Mouse (Mus musculus) ES-E14 (cell line): ENCODE data around the gene Surf6. TPM values are rescaled to one million over a fixed set of nuclear protein-coding genes. Genes with fewer than 3 reads are reported as not detected.
"Not testable (repeated sequence)": the region's sequence is repeated elsewhere in the genome, so short reads cannot be mapped to it uniquely, and the experiment has no call there.

Experiments used
- DNase-seq: peaks from one replicate; pipeline ENCODE4 v3.0.0-alpha.2; 2013; ENCODE audit warnings: low read depth, low spot score
- H3K27ac ChIP-seq: 2 replicates; pipeline ENCODE4 v1.5.1; 2012; ENCODE audit warnings: low read depth, mild to moderate bottlenecking, low read length, moderate library complexity, mixed read lengths; ENCODE audit not compliant: poor library complexity, insufficient read depth, severe bottlenecking
- H3K36me3 ChIP-seq: 2 replicates; pipeline ENCODE4 v1.6.1; 2012; ENCODE audit warnings: mild to moderate bottlenecking, low read length, moderate library complexity, mixed read lengths; ENCODE audit not compliant: control insufficient read depth, poor library complexity, insufficient read depth, severe bottlenecking
- H3K4me1 ChIP-seq, 2 experiments: fragments of 150-350 bp in 1 of 2; sonication (generic) in 1 of 2; 2 replicates each; pipeline ENCODE4 v1.6.1; 2012; ENCODE audit warnings: low read length in 2 of 2, mild to moderate bottlenecking in 1 of 2, mixed read lengths in 1 of 2; ENCODE audit not compliant: control insufficient read depth in 2 of 2, insufficient read depth in 2 of 2, poor library complexity in 1 of 2
- H3K4me3 ChIP-seq, 2 experiments: fragments of 150-350 bp in 1 of 2; sonication (generic) in 1 of 2; 2 replicates each; pipeline ENCODE4 v1.5.1; 2012; ENCODE audit warnings: low read length in 2 of 2, low read depth in 1 of 2, mild to moderate bottlenecking in 1 of 2, mixed read lengths in 1 of 2; ENCODE audit not compliant: insufficient read depth in 1 of 2, poor library complexity in 1 of 2, severe bottlenecking in 1 of 2
- H3K9ac ChIP-seq: 2 replicates; pipeline ENCODE4 v1.6.1; 2012; ENCODE audit warnings: low read depth, mild to moderate bottlenecking, low read length, mixed read lengths; ENCODE audit not compliant: poor library complexity, insufficient read depth, severe bottlenecking
- H3K9me3 ChIP-seq: fragments of 150-350 bp; sonication (generic); 2 replicates; pipeline ENCODE4 v1.6.1; 2012; ENCODE audit warnings: low read depth, mild to moderate bottlenecking, low read length; ENCODE audit not compliant: control insufficient read depth, insufficient read depth
- CHD2 ChIP-seq: IDR thresholded peaks from 2 replicates; pipeline ENCODE4 v1.6.1; 2014; ENCODE audit warnings: mild to moderate bottlenecking, low read depth, low read length, inconsistent platforms
- HCFC1 ChIP-seq: IDR thresholded peaks from 2 replicates; pipeline ENCODE4 v1.6.1; 2012; ENCODE audit warnings: low read length, inconsistent platforms, borderline replicate concordance; ENCODE audit not compliant: insufficient read depth
- MAFK ChIP-seq: IDR thresholded peaks from 2 replicates; pipeline ENCODE4 v1.6.1; 2014; ENCODE audit warnings: mild to moderate bottlenecking, low read depth, low read length, inconsistent platforms; ENCODE audit not compliant: insufficient read depth
- ZC3H11A ChIP-seq: IDR thresholded peaks from 2 replicates; pipeline ENCODE4 v1.6.1; 2012; ENCODE audit warnings: low read depth, mild to moderate bottlenecking, inconsistent platforms, low read length, borderline replicate concordance
- ZNF384 ChIP-seq: IDR thresholded peaks from 2 replicates; pipeline ENCODE4 v1.6.1; 2012; ENCODE audit warnings: low read depth, low read length, inconsistent platforms
- in situ Hi-C, 2 experiments: fragments of 600-800 bp; cut with MboI; formaldehyde crosslinking; loops; one replicate each; pipeline ENCODE4 v1.15.1; 2025; ENCODE audit warnings: low sequenced_read_pairs in 2 of 2, inconsistent platforms in 1 of 2; ENCODE audit not compliant: unreplicated experiment in 2 of 2
- total RNA-seq: library from RNA; depleted of rRNA; stranded (reverse); fragments of 300-350 nt; gene quantifications from 2 replicates; pipeline ENCODE4 v1.2.3, GENCODE M21; 2012

Gene Surf6
- total RNA-seq, 1 experiment, result 44.9 TPM

DNA sequence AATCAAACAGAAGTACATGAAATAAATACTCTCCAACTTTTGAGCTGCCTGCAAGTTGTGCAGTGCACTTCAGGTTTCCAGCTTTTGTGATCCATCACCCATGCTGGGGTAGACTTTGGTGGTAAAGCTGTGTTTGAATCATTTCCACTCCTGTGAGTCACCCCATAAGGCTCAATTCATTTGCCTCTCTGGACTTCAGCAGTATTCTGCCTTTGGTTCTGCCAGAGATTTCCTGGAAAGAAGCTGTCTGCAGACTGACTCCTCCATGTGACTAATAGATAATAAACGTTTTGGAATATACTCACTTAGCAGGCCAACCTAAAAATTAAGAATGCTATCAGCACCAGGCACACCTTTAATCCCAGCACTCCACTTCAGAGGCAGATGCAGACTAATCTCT lies 1.9 kb downstream of the Surf6 start:
- Histone ChIP-seq H3K4me1 (peaks cover 0 to 8% of the 10 kb centered on the region in 2 experiments; a peak in 1 of 4 replicates), H3K27ac (no peak overlapping the region), H3K9ac (no peak overlapping the region), H3K36me3 (peaks cover 40% of the 10 kb centered on the region), H3K9me3 (no peaks in the 10 kb centered on the region), H3K4me3 (no peak overlapping the region)
- TF ChIP-seq ZNF384 (no peak), HCFC1 (no peak), CHD2 (no peak), ZC3H11A (no peak), MAFK (no peak)
- in situ Hi-C loops, result loop anchor here in 1 of 2 experiments (25.0 kb wide), 1 partner anchor 463 kb away; the partner anchor contains the start of gene Sec16a
- DNase-seq, result no peak

DNA sequence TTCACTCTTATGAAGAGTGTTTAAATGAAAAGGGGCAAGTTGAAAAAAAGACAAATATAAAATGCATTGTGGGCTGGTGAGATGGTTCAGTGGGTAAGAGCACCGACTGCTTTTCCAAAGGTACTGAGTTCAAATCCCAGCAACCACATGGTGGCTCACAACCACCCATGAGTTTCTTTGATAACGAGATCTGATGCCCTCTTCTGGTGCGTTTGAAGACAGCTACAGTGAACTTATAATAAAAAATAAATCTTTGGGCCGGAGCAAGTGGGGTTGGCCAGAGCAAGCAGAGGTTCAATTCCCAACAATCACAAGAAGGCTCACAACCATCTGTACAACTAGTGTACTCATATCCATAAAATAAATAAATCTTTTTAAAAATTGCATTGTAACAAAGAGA lies 6.8 kb downstream of the Surf6 start:
- TF ChIP-seq ZC3H11A (no peak), MAFK (no peak), ZNF384 (no peak), CHD2 (no peak), HCFC1 (no peak)
- no peak for DNase-seq
- Histone ChIP-seq H3K36me3 (peaks cover 62% of the 10 kb centered on the region), H3K4me1 (peaks cover 0 to 5% of the 10 kb centered on the region in 2 experiments; a peak in 1 of 4 replicates), H3K9ac (no peak overlapping the region), H3K4me3 (no peak overlapping the region), H3K9me3 (no peaks in the 10 kb centered on the region), H3K27ac (no peak overlapping the region)
- in situ Hi-C loops, result no loop called here

DNA sequence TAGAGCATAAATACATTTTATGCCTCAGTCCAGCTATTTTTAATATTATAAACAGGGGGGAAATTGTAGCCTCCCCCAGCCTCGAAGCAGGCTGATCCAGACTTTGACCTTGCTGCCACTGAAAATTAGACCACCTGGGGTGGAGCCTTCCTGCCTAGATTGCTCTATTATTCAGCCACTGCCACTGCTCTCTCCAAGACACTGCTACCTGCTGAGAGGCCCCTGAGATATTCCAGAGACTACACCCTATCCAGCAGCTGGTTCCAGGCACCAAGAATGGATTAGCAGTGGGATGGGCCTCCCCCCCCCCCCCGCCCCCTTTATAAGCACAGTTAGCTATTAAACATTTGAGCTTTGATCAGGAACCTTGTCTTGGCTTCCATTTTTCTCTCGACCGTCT lies 16.5 kb downstream of the Surf6 start:
- H3K4me1 ChIP-seq, H3K4me3 ChIP-seq, in situ Hi-C loops, H3K9ac ChIP-seq, DNase-seq: not testable (repeated sequence)
- Histone ChIP-seq H3K36me3 (peaks cover 33% of the 10 kb centered on the region), H3K9me3 (peaks cover 13% of the 10 kb centered on the region), H3K27ac (peak overlapping the region; percentile 95; the same call in 1 of the 2 replicates)

DNA sequence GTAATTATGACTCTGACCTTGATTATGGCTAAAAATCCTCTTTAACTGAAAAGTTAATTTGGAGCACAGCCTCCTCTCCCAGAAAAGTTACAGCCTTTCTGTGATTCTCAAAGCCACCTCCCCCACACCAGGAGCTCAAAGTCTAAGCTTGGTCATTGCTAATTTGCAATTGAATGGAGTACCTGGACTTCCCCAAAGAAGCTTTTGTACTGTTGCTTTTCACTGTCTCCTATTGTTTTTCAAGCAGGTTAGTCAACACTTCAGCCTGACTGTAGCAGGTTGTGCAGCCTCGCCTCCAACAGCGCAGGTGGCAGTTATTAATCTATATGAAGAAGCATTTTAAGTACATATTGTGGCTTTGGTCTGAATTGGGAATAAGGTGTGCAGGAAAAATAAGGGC lies 17.1 kb downstream of the Surf6 start:
- DNase-seq, H3K9ac ChIP-seq, H3K4me3 ChIP-seq, in situ Hi-C loops, H3K4me1 ChIP-seq: not testable (repeated sequence)
- Histone ChIP-seq H3K9me3 (peaks cover 13% of the 10 kb centered on the region), H3K27ac (peak overlapping the region; percentile 95; the same call in 1 of the 2 replicates), H3K36me3 (peaks cover 28% of the 10 kb centered on the region)

- no peaks in the 10 kb centered on the region for H3K4me1 ChIP-seq
- TF ChIP-seq ZNF384 (no peak), MAFK (no peak), CHD2 (no peak), HCFC1 (no peak), ZC3H11A (no peak)
- in situ Hi-C loops, result no loop called here
Measured at GRCm38 (mm10) chr2:26878571-26878970, 24.1 kb downstream of the Surf6 start.

More at GRCm38 (mm10) chr2:26878571-26878970, 24.1 kb downstream of the Surf6 start:
- no peak overlapping the region for H3K9ac ChIP-seq
- H3K9me3 ChIP-seq, result peaks cover 7% of the 10 kb centered on the region
- no peak overlapping the region for H3K27ac ChIP-seq
- H3K36me3 ChIP-seq, result peaks cover 3% of the 10 kb centered on the region; the same call in 1 of the 2 replicates
- DNase-seq, result no peak
- H3K4me3 ChIP-seq, result no peak overlapping the region
